In the genomic region with DNA sequence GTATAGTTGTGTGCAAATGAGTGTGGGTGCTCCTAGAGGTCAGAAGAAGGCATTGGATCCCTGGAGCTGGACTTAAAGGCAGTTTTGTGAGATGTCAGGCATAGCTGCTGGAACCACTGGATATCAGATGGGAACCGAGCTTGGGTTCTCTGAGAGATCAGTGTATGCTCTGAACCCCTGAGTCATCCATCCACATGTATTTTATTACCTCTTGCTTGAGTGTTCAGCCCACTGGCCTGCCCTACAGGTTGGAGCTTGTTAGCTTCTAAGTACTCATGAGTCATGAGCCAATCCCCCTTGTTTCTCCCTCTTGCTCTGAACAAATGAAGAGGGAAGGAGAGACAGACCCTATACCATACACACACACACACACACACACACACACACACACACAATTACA, we compare ENCODE assay signal across 11 mouse cellular contexts.
"Had no signal": no experiment of that assay in that cellular context is flagged by ENCODE, and none has a peak within 500 bp of the region (broad histone marks: within the 10 kb centered on the region; RNA-seq: fewer than 3 reads in every experiment).

No protein-coding gene starts in this region.

- DNase-seq: gastrocnemius, adult 2 months; gastrocnemius, postnatal 10 days; gastrocnemius, postnatal 25 days; heart, adult 2 months; heart, postnatal 4 days; kidney, adult 18-20 months; kidney, adult 8-10 months; kidney, postnatal 10 days; kidney, postnatal 25 days; kidney, postnatal 4 days; liver had no signal
